Mouse (Mus musculus) ES-CJ7 (cell line): ENCODE measurements at regions not wholly inside any gene's neighbourhood (a gene's known extent, or its start where the extent isn't known, plus 50 kb on each side); places are given as distances from the start of the nearest gene placed in this dataset.
"Not testable (repeated sequence)": the region's sequence is repeated elsewhere in the genome, so short reads cannot be mapped to it uniquely, and the experiment has no call there.

Source experiments
- DNase-seq: peaks from one replicate; pipeline ENCODE4 v3.0.0; 2011; ENCODE audit warnings: low read depth, low spot score

DNA sequence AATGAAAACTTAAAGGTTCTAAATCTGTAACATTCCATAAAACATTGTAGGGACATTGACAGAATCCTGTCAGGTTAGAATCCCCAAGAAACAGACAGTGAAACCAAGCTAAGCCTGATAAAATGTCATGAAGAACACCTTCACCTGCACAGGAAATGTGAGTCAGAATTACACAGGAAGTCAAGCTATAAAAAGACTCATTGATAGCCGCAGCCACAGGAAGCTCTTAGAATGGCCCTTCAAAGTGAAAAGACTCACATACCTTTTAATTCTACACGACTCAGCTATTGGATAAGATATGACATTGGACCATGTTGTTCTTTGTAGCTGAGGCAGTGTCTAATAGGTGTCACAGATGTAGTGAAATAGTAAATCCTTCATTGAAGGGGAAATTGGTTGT is 55.3 kb downstream of the Spin2c start:
- no peak for DNase-seq

DNA sequence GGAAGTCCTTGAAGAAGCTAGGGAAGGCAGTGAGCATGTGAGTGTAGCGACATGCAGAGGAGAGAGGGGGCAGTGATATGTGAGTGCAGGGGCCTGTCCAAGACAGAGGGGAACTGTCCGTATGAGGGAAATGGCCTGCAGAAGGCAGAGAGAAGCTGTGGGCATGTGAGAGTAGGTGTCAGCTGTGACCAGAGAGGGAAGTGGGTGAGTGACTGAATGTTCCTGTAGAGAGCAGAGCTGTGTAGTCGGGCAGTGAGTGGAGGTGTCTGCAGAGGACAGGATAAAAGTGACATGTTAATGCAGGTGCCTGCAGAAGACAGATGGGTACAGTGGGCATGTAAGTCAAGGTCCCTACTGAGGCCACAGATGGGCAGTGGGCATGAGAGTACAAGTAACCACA is 84.4 kb downstream of the Samt1 start:
- DNase-seq, result no peak

DNA sequence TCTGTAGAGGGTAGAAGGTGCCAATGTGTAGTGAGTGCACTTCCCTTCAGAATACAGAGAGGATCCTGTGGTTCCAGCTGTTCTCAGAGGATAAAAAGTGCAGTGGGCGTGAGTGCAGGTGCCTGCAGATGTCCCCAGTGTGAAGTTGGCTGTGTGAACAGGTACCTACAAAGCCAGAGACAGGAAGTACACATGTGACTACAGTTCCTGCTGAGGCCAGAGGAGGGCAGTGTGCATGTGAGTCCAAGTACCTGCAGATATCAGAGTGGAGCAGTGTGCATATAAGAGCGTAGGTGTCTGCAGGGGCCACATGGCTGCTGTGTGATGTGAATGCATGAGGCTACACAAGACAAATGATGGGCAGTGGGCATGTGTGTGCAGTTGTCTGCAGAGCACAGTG is 79.9 kb downstream of the Samt1 start:
- peak; percentile 19 for DNase-seq

DNA sequence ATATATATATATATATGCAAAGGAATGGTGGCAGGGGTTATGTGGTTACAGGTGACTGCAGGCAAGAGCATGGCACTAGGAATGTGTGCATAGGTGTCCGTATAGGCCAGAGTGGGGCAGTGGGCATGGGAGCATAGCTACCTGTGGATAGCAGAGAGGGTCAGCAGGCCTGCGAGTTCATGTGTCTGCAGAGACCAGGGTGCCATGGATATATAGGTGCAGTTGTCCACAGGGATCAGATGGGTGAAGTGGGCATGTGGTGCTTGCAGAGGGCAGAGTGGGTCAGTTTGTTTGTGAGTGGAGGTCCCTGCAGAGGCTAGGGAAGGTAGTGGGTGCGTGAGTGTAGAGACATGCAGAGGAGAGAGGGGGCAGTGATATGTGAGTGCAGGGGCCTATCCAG is 76.3 kb downstream of the Samt1 start:
- DNase-seq, result no peak

DNA sequence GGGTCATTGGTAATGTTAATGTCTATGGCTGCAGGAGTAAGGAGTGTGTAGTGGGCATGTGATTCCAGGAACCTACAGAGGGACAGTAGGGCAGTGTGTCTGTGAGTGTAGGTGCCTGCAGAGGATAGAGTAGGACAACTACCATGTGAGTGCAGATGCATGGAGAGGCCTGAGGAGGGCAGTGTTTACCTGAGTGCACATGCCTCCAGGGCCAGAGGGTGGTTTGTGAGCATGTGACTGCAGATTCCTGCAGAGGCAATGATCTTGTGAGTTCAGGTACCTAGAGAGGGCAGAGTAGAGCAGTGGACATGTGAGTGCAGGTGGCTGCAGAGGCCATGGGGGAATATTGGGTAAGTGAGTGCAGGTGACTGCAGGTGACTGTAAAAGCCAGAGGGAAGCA is 75.1 kb downstream of the Samt1 start:
- no peak for DNase-seq

DNA sequence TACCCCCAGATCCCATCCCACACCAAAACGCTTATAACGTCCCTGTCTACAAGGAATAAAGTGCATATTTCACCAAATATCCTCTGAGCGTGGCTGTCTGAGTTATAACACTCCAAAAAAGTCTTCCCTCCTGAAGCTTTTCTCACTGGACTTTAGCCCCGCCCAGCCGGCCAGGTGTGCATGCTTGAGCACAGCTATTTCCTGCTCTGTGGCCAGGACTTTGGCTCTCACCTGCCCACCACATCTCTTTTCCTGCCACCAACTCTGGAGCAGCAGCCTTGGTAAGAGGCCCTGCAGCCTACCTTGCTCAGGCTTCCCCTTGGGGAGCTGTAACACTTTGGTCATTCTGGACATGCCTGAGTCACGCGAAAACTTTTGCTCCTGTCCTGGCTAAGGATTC is 72.4 kb downstream of the Samt1 start:
- no peak for DNase-seq

DNA sequence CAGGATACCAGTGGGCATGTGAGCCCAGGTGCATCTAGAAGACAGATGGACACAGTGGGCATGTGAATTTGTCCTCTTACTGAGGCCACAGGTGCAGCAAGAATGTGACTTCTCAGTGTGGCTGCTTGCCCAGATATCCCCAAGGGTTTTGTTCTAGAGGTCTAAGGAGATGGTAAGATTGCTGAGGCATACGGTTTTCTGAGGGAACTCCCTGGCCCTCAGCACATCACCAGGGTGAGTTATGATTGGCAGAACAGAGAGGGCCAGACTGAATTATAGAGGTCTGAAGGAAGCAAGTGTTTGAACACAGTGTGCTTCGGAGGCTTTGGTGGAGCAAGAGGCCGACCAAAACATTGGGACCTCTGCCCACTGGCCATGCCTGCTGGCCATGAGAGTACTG is 71.3 kb downstream of the Samt1 start:
- not testable (repeated sequence) for DNase-seq
